Mouse (Mus musculus) spleen, adult 2 months (tissue): Measurements from ENCODE around the gene Cish. TPM values are rescaled to one million over a fixed set of nuclear protein-coding genes. Genes with fewer than 3 reads are reported as not detected.

ENCODE experiments used
- DNase-seq, 2 experiments: peaks; one replicate each; pipeline versions ENCODE4 v3.0.0 to v3.0.0-alpha.2; 2012 to 2021; ENCODE audit warnings: low spot score in 2 of 2, low read depth in 1 of 2
- H3K27ac ChIP-seq: fragments of 200-500 bp; 2 replicates; pipeline ENCODE4 v1.5.1; 2012; ENCODE audit warnings: low read length, inconsistent platforms; ENCODE audit not compliant: insufficient read depth
- H3K27me3 ChIP-seq: fragments of 200-500 bp; 2 replicates; pipeline ENCODE4 v1.6.1; 2012; ENCODE audit warnings: mild to moderate bottlenecking, moderate library complexity, low read length, inconsistent platforms; ENCODE audit not compliant: control insufficient read depth, insufficient read depth
- H3K36me3 ChIP-seq: fragments of 200-500 bp; 2 replicates; pipeline ENCODE4 v1.6.1; 2012; ENCODE audit warnings: mild to moderate bottlenecking, low read length, inconsistent platforms; ENCODE audit not compliant: control insufficient read depth, insufficient read depth
- H3K4me1 ChIP-seq: fragments of 200-500 bp; 2 replicates; pipeline ENCODE4 v1.6.1; 2011; ENCODE audit warnings: inconsistent platforms; ENCODE audit not compliant: control insufficient read depth, insufficient read depth, insufficient read length
- H3K4me3 ChIP-seq: fragments of 200-500 bp; 2 replicates; pipeline ENCODE4 v1.5.1; 2011; ENCODE audit warnings: mild to moderate bottlenecking, inconsistent platforms; ENCODE audit not compliant: insufficient read depth, insufficient read length; ENCODE audit errors: extremely low read depth
- CTCF ChIP-seq: fragments of 200-500 bp; IDR thresholded peaks from 2 replicates; pipeline ENCODE4 v1.5.1; 2011; ENCODE audit warnings: mild to moderate bottlenecking, inconsistent platforms; ENCODE audit not compliant: insufficient read depth, insufficient read length, insufficient replicate concordance; ENCODE audit errors: extremely low read depth
- POLR2A ChIP-seq: fragments of 200-500 bp; IDR thresholded peaks from 2 replicates; pipeline ENCODE4 v1.6.1; 2011; ENCODE audit warnings: low read depth, low read length, inconsistent platforms
- WGBS: fragments of 180-500 bp; shearing (Covaris S2); methylation state at CpG from one replicate; pipeline ENCODE4 v1.1.7; 2018; 5-methylcytosine and 5-hydroxymethylcytosine counted together
- polyA plus RNA-seq: library from polyadenylated mRNA; depleted of rRNA; stranded (reverse); fragments of >200 nt; gene quantifications from 2 replicates; pipeline ENCODE4 v1.2.3, GENCODE M21; 2012

The Cish gene
- polyA plus RNA-seq, 1 experiment, result 9.3 TPM

GRCm38 (mm10) chr9:107307099-107307872 lies 11.5 kb downstream of the Cish start:
- Histone ChIP-seq H3K27ac (0 out of 2 replicates have a peak overlapping the region, but pooled peaks have one; percentile 8), H3K4me1 (no peaks in the 10 kb centered on the region)
- DNase-seq, result no peak

GRCm38 (mm10) chr9:107307886-107308285 lies 12.1 kb downstream of the Cish start:
- H3K36me3 ChIP-seq, result no peaks in the 10 kb centered on the region
- WGBS, result 34% methylated on average over 12 of the region's 12 CpGs
- peaks cover 4% of the 10 kb centered on the region; the same call in 1 of the 2 replicates for H3K4me1 ChIP-seq
- H3K4me3 ChIP-seq, result no peak overlapping the region
- H3K27ac ChIP-seq, result 0 out of 2 replicates have a peak overlapping the region, but pooled peaks have one; percentile 8
- H3K27me3 ChIP-seq, result no peaks in the 10 kb centered on the region
- no peak for DNase-seq
- TF ChIP-seq CTCF (no peak), POLR2A (no peak)

More at GRCm38 (mm10) chr9:107307099-107307872, 11.5 kb downstream of the Cish start:
- TF ChIP-seq POLR2A, result no peak
- no peak for TF ChIP-seq CTCF
- Histone ChIP-seq H3K36me3 (no peaks in the 10 kb centered on the region), H3K27me3 (no peaks in the 10 kb centered on the region), H3K4me3 (no peak overlapping the region)
- 74% methylated on average over 11 of the region's 11 CpGs for WGBS

GRCm38 (mm10) chr9:107308346-107309000 lies 12.6 kb downstream of the Cish start:
- no peak overlapping the region for H3K4me3 ChIP-seq
- no peaks in the 10 kb centered on the region for H3K27me3 ChIP-seq
- H3K27ac ChIP-seq, result no peak overlapping the region
- no peaks in the 10 kb centered on the region for H3K36me3 ChIP-seq
- WGBS, result 94% methylated on average over 9 of the region's 9 CpGs
- no peak for DNase-seq
- TF ChIP-seq CTCF, result no peak
- TF ChIP-seq POLR2A, result no peak
- peaks cover 8% of the 10 kb centered on the region; the same call in 1 of the 2 replicates for H3K4me1 ChIP-seq

GRCm38 (mm10) chr9:107309171-107309570 lies 13.3 kb downstream of the Cish start:
- Histone ChIP-seq H3K4me3 (no peak overlapping the region), H3K27me3 (no peaks in the 10 kb centered on the region), H3K27ac (no peak overlapping the region), H3K4me1 (peaks cover 11% of the 10 kb centered on the region; the same call in 1 of the 2 replicates), H3K36me3 (no peaks in the 10 kb centered on the region)
- 76% methylated on average over 9 of the region's 9 CpGs for WGBS
- no peak for DNase-seq
- no peak for TF ChIP-seq CTCF
- TF ChIP-seq POLR2A, result no peak

- Histone ChIP-seq H3K27ac (no peak overlapping the region), H3K36me3 (no peaks in the 10 kb centered on the region), H3K4me1 (peaks cover 11% of the 10 kb centered on the region; the same call in 1 of the 2 replicates), H3K4me3 (no peak overlapping the region), H3K27me3 (no peaks in the 10 kb centered on the region)
- TF ChIP-seq CTCF (no peak), POLR2A (no peak)
- DNase-seq, result no peak
- 83% methylated on average over 5 of the region's 5 CpGs for WGBS
Observed at GRCm38 (mm10) chr9:107309600-107309999, 13.8 kb downstream of the Cish start.

GRCm38 (mm10) chr9:107312811-107313584 lies 17.2 kb downstream of the Cish start:
- peaks cover 11% of the 10 kb centered on the region; the same call in 1 of the 2 replicates for H3K4me1 ChIP-seq
- TF ChIP-seq POLR2A, result no peak
- H3K27ac ChIP-seq, result peak overlapping the region; percentile 58
- no peak overlapping the region for H3K4me3 ChIP-seq
- 7% methylated on average over 10 of the region's 10 CpGs for WGBS
- H3K27me3 ChIP-seq, result no peaks in the 10 kb centered on the region
- peak; percentile 44 to 48 for DNase-seq
- no peaks in the 10 kb centered on the region for H3K36me3 ChIP-seq
